Mouse (Mus musculus) adipose tissue, adult 10 weeks (tissue): ENCODE data around the gene Rbm15. TPM values are rescaled to one million over a fixed set of nuclear protein-coding genes. Genes with fewer than 3 reads are reported as not detected.

Experiments used
- polyA plus RNA-seq: library from polyadenylated mRNA; stranded (reverse); fragments of 350-450 nt; fragmentation: Illumina TruSeq; extraction: RNeasy Lipid Tissue Mini Kit (QIAGEN cat#74804); gene quantifications from one replicate; pipeline ENCODE4 v1.2.3, GENCODE M21; 2014; ENCODE audit warnings: low read depth, low replicate concordance

The Rbm15 gene
- polyA plus RNA-seq = 4.8 TPM

GRCm38 (mm10) chr3:107333381-107334201 lies at the start of gene Rbm15:
TSS of gene Rbm15 (minus strand) at chr3:107333673.

GRCm38 (mm10) chr3:107290764-107291381 lies 42.6 kb downstream of the Rbm15 start, which contains the start of gene Slc16a4:
TSS of gene Slc16a4 (plus strand) at chr3:107291230.

GRCm38 (mm10) chr3:107278479-107279269 lies 54.8 kb downstream of the Rbm15 start, which contains the start of gene Lamtor5:
TSS of gene Lamtor5 (plus strand) at chr3:107278858.

Other genes starting within 250 kb of the Rbm15 start
- 0.53 TPM for gene Kcna2, start 232.5 kb downstream of the Rbm15 start, polyA plus RNA-seq
- not detected for gene Kcna10, start 150.6 kb downstream of the Rbm15 start, polyA plus RNA-seq
- 0.34 TPM for gene Cym, start 111.9 kb downstream of the Rbm15 start, polyA plus RNA-seq
- not detected for gene A630076J17Rik, start 103.1 kb downstream of the Rbm15 start, polyA plus RNA-seq
- gene Prok1, start 94.0 kb downstream of the Rbm15 start, polyA plus RNA-seq = not detected
- gene Lamtor5, start 54.8 kb downstream of the Rbm15 start, polyA plus RNA-seq = 112 TPM
- gene Slc16a4, start 42.4 kb downstream of the Rbm15 start, polyA plus RNA-seq = 5.4 TPM
- gene Kcnc4, start 125.9 kb upstream of the Rbm15 start, polyA plus RNA-seq = 19.9 TPM
- gene Slc6a17, start 184.3 kb upstream of the Rbm15 start, polyA plus RNA-seq = 6.7 TPM
- gene Ubl4b, start 221.4 kb upstream of the Rbm15 start, polyA plus RNA-seq = 11.6 TPM